Mouse (Mus musculus) MEL (cell line): ENCODE data around the gene Mcts1.

Experiments used
- CHD2 ChIP-seq: IDR thresholded peaks from 2 replicates; pipeline ENCODE4 v1.6.1; 2011; ENCODE audit warnings: low read length, improper control_type of control experiment
- CTCF ChIP-seq, 3 experiments: IDR thresholded peaks in 2 of 3; conservative IDR thresholded peaks in 1 of 3; 2 replicates each; pipeline ENCODE4 v1.5.1; 2011 to 2012; ENCODE audit warnings: low read length in 3 of 3, low read depth in 2 of 3, mild to moderate bottlenecking in 2 of 3, improper control_type of control experiment in 1 of 3, inconsistent platforms in 1 of 3, mixed read lengths in 1 of 3, moderate library complexity in 1 of 3; ENCODE audit not compliant: control insufficient read depth in 1 of 3, insufficient read depth in 1 of 3, poor library complexity in 1 of 3, severe bottlenecking in 1 of 3
- E2F4 ChIP-seq: IDR thresholded peaks from 2 replicates; pipeline ENCODE4 v1.6.1; 2011; ENCODE audit warnings: low read depth, low read length, improper control_type of control experiment, borderline replicate concordance
- ELF1 ChIP-seq: IDR thresholded peaks from 2 replicates; pipeline ENCODE4 v1.6.1; 2014; ENCODE audit warnings: low read depth, mild to moderate bottlenecking, inconsistent platforms, low read length, improper control_type of control experiment, moderate library complexity
- EP300 ChIP-seq, 2 experiments: IDR thresholded peaks; 2 replicates each; pipeline ENCODE4 v1.6.1; 2011; ENCODE audit warnings: improper control_type of control experiment in 2 of 2, low read length in 2 of 2, low read depth in 1 of 2, mild to moderate bottlenecking in 1 of 2
- GATA1 ChIP-seq: IDR thresholded peaks from 2 replicates; pipeline ENCODE4 v1.6.1; 2011; ENCODE audit warnings: low read depth, low read length, improper control_type of control experiment
- HCFC1 ChIP-seq: IDR thresholded peaks from 2 replicates; pipeline ENCODE4 v1.6.1; 2012; ENCODE audit warnings: low read depth, mild to moderate bottlenecking, inconsistent platforms, low read length, improper control_type of control experiment, moderate library complexity
- MAX ChIP-seq: IDR thresholded peaks from 2 replicates; pipeline ENCODE4 v1.6.1; 2011; ENCODE audit warnings: low read length, improper control_type of control experiment
- MEF2A ChIP-seq: IDR thresholded peaks from 2 replicates; pipeline ENCODE4 v1.6.1; 2014; ENCODE audit warnings: low read depth, mild to moderate bottlenecking, inconsistent platforms, low read length, improper control_type of control experiment; ENCODE audit not compliant: poor library complexity, insufficient replicate concordance, severe bottlenecking; ENCODE audit errors: extremely low read depth
- POLR2A ChIP-seq, 2 experiments: IDR thresholded peaks; 2 replicates each; pipeline ENCODE4 v1.6.1; 2011 to 2012; ENCODE audit warnings: low read length in 2 of 2, mild to moderate bottlenecking in 2 of 2, control low read depth in 1 of 2, improper control_type of control experiment in 1 of 2, low read depth in 1 of 2, moderate library complexity in 1 of 2; ENCODE audit not compliant: control insufficient read depth in 1 of 2, insufficient read depth in 1 of 2, poor library complexity in 1 of 2
- SIN3A ChIP-seq: IDR thresholded peaks from 2 replicates; pipeline ENCODE4 v1.6.1; 2012; ENCODE audit warnings: low read length, improper control_type of control experiment, inconsistent platforms
- TBP ChIP-seq: IDR thresholded peaks from 2 replicates; pipeline ENCODE4 v1.8.0; 2011; ENCODE audit warnings: low read depth, low read length, improper control_type of control experiment
- ZC3H11A ChIP-seq: IDR thresholded peaks from 2 replicates; pipeline ENCODE4 v1.6.1; 2012; ENCODE audit warnings: low read depth, mild to moderate bottlenecking, inconsistent platforms, low read length, improper control_type of control experiment

GRCm38 (mm10) chrX:38653181-38653580, 52.8 kb downstream of the Mcts1 start:
- TF ChIP-seq ELF1 (no peak), CTCF (IDR thresholded peaks at IDR 0.05 in 2 of 3, conservative IDR thresholded peaks at IDR 0.05 in 1 of 3; ENCODE audit: control insufficient read depth in 1 of 3, insufficient read depth in 1 of 3, low read depth in 2 of 3, low read length in 3 of 3, poor library complexity in 1 of 3, severe bottlenecking in 1 of 3) (peak in 2 of 3 experiments; percentile 24 to 29; a peak in 4 of 6 replicates), MEF2A (no peak), E2F4 (no peak), SIN3A (no peak), CHD2 (no peak), MAX (no peak), POLR2A (IDR thresholded peaks at IDR 0.05; ENCODE audit: control insufficient read depth in 1 of 2, insufficient read depth in 1 of 2, low read depth in 1 of 2, low read length in 2 of 2, poor library complexity in 1 of 2) (no peak), TBP (no peak), EP300 (IDR thresholded peaks at IDR 0.05; ENCODE audit: low read depth in 1 of 2, low read length in 2 of 2) (no peak), ZC3H11A (no peak), HCFC1 (no peak), GATA1 (no peak)
